Mouse (Mus musculus) gastrocnemius, postnatal 25 days (tissue): ENCODE data around the gene Slc24a4. TPM values are rescaled to one million over a fixed set of nuclear protein-coding genes. Genes with fewer than 3 reads are reported as not detected.
"Not testable (repeated sequence)": the region's sequence is repeated elsewhere in the genome, so short reads cannot be mapped to it uniquely, and the experiment has no call there.

Source experiments
- DNase-seq: peaks from one replicate; pipeline ENCODE4 v3.0.0; 2022
- total RNA-seq, 2 experiments: library from RNA; stranded (reverse); gene quantifications; 1 replicate in 1 of 2; 2 replicates in 1 of 2; pipeline ENCODE4 v1.2.3; 2021

Gene Slc24a4
- total RNA-seq, 2 experiments from 2014 or later, result not detected

- DNase-seq, result no peak
Measured at GRCm38 (mm10) chr12:102166691-102167261, 38.2 kb downstream of the Slc24a4 start.

DNA sequence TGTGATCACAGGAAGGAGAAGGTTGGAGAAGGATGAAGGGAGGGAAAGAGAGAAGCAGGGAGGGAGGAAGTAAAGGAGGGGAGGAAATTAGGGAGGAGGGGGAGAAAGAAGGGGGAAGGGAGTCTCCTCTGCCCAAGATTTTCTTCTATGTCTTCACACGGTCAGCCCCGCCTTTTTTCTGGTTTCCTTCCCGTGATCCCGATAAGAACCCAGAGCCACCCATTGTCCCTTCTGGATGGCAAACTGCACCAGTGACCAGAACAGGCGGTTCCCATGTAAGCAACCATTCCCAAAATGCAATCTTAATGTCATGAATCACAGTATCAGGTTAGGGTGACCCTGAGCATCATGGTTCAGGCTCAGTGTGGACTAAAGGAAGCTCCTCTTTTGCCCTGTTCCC is 38.8 kb downstream of the Slc24a4 start:
- no peak for DNase-seq

GRCm38 (mm10) chr12:102172746-102173145 is 44.2 kb downstream of the Slc24a4 start:
- DNase-seq, result no peak

GRCm38 (mm10) chr12:102173345-102173744 is 44.8 kb downstream of the Slc24a4 start:
- DNase-seq, result no peak

DNA sequence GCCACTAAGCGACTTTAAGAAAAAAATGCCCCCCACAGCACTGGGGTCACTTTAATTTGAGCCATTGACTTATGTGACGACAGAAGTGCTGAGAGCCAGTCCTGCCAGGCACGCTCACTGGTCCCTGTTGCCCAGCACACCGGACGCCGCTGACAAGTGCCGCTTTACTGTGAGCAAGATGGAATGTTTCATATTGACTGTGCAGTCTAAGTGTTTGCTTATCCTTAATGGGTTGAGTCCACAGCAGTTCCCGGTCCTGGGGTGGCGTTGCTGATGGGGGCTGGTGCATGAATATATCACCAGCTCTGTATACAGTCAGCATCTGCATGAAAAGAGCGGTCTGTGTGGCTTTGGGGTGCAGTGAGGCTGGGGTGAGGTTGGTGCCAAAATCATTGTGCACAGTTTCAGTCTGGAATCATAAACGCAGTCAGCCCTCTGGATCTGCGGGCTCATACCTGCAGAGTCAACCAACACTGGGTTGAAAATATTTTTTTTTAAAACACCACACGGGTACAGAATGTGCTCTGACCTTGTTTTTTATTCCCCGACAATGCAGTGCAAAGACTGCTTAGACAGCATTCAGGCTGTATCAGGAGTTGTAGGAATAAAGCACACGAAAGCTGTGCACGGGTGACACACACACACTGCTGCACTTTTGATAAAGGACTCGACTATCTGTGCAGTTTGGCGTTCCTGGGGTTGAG is 52.0 kb downstream of the Slc24a4 start:
- DNase-seq, result no peak

DNA sequence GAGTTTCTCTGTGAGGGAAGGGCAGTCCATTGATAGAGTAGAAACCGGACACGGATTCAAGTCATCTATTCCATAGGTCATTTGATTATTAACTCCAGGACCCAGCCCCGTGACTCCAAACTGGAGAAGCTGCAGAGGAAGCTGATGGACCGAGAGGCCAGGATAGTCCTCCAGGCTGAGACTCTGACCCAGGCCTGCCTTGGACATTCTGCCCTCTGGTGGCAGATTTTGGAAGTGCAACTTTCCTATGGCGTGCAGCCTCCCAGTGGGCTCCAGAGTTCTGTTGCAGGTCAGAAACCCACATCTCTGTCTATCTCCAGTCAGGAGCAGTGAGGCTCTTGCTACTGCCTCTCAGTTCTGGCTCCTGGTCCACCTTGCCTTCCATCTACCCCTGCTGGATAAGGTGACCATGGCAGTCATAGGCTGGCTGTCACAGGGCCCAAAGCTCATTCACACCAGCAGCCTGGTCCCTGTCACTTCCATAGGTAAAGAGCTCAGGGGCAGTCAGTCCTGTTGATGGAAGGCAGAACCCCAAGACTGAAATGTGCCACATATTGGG is 53.3 kb downstream of the Slc24a4 start:
- no peak for DNase-seq

- DNase-seq, result no peak
Measured at GRCm38 (mm10) chr12:102182621-102183020, 54.1 kb downstream of the Slc24a4 start.

DNA sequence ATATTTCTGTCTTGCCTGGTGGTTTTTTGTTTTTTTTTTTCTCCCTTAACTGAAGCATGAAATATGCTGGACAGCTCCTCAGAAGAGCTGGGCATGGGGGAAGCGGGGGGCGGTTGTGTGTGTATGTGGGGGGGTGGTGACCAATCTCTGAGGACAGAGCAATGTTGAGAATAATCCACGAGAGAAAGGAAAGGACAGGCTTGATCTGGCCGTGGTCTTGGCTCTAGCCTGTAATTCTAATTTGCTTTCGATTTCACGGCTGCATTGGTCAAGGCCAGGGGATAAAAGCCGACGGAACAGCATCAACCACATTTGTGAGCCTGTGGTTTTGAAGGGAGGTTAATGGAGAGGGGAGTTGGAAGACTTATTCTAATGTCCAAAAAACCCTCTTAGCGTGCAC is 54.7 kb downstream of the Slc24a4 start:
- no peak for DNase-seq

DNA sequence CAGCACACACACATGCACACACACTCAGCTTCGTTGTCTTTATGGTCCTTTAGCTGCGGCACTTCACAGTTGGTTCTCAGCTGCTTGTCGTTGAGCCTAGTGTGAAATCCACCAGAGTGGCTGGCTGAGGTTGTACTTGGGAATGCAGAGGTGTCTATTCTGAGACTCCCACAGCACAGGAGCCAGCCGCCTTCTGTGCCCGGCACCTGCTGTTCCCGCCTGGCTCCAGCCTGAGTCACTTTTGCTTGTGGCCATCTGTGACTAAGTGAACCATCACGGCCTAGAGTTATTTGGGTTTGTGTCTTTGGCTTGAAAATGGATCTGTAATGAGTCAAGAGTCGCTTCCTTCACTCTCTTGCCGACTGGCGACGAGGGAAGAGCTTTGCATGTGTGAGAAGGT is 62.3 kb downstream of the Slc24a4 start:
- DNase-seq, result no peak

- DNase-seq, result no peak
Measured at GRCm38 (mm10) chr12:102201516-102201915, 73.0 kb downstream of the Slc24a4 start.

DNA sequence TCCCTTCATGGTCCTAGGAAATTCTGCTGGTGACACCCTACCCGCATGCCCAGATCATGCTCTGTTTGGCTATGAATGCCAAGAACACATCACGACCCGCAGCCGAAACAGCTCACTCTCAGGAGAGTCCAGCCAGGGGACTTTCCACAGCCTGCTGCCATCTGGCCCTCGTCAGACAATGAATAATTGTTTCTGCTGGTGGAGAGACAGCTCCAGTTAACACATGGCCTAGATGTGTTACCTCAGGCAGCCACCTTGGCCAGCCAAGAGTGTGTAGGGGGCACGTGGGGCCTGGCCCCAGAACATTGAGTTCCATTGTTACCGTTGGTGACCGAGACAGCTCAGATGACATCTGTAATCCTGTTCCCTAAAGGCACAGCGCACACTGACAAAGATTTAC is 74.4 kb downstream of the Slc24a4 start:
- peak; percentile 31 for DNase-seq

- no peak for DNase-seq
Measured at GRCm38 (mm10) chr12:102206471-102206870, 77.9 kb downstream of the Slc24a4 start.

DNA sequence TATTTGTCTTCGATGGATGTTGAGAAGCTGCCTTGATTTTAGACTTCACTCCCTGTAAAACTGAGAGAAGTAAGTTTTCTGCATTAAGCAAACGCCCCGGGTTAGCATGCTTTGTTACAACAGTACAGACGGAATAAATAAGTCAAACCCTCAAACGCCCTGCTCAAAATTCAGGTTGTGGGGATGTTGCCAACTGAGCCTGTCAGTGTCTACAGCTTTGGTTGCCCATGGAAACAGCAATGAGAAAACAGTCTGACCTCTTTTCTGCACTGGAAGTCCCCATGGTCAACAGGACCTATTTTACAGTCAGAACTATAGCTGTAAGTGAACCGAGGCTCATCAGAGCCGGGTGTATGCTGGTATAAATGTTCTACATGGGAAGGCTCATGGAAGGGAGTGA is 78.7 kb downstream of the Slc24a4 start:
- no peak for DNase-seq

GRCm38 (mm10) chr12:102210801-102211200 is 82.3 kb downstream of the Slc24a4 start:
- no peak for DNase-seq

DNA sequence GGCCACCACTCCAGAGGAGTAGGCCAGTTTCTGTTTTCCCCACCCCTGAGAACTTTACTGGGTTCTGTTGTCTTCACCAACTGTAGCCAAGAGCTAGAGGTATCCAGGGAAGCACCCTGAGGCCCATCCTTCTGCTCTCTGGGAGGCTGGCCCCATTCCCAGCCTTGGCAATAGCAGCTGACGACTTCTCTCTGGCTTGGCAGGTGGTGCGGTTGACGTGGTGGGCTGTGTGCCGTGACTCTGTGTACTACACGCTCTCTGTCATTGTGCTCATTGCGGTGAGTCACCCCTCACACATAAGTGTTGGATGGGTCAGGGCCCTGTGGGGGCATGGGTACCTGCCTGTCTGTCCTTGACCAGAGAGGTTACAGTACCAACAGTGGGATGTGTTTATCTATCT is 94.9 kb downstream of the Slc24a4 start:
- no peak for DNase-seq

DNA sequence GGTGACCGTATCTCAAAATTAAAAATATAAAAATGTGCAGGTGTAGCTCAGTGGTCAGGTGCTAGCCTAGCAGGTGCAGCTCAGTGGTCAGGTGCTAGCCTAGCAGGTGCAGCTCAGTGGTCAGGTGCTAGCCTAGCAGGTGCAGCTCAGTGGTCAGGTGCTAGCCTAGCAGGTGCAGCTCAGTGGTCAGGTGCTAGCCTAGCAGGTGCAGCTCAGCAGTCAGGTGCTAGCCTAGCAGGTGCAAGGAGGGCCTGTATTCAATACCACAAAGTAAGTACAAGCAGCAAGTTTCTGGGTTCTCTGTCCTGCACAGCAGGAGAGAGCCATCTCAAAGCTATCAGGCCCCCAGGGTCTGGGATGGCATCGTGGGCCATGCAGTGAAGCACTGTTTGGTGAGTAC is 95.6 kb downstream of the Slc24a4 start:
- not testable (repeated sequence) for DNase-seq

DNA sequence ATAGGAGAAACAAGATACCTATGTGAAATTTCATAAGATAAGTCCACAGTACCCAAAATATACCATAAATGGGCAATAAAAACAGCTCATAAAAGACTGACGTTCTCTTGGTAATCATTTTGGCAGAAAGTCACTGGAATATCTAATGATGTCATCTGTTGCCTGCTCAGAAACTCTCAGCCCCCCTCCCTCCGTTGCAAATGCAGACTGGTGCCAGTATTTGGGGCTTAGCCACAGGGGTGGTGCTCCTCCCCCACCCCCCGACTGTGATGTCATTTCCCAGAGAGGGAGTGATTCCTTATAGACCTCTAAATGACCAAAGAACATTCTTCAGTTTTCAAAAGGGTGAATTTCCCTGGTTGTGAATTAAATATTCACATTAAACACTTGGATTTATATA is 96.6 kb downstream of the Slc24a4 start:
- no peak for DNase-seq

- DNase-seq, result no peak
Measured at GRCm38 (mm10) chr12:102235551-102235950, 107.0 kb downstream of the Slc24a4 start.

DNA sequence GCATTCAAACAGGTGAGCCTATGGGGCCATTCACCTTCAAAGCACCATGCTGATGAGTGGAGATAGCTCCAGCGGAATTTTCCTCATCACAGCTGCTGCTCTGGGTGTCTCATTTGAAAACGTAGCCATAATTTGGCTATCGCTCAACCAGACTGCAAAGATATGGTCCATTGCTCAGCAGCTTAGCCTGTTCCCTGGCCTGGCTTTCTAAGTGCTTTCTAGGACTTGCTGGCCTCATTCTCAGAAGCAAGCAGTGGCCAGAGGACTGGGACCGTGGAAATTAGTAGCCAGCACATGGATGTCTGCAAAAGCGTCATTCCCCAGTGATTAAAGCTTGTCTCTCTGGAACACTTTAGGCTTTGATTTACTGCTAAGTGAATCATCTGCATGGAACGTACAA is 107.8 kb downstream of the Slc24a4 start:
- peak; percentile 20 for DNase-seq

DNA sequence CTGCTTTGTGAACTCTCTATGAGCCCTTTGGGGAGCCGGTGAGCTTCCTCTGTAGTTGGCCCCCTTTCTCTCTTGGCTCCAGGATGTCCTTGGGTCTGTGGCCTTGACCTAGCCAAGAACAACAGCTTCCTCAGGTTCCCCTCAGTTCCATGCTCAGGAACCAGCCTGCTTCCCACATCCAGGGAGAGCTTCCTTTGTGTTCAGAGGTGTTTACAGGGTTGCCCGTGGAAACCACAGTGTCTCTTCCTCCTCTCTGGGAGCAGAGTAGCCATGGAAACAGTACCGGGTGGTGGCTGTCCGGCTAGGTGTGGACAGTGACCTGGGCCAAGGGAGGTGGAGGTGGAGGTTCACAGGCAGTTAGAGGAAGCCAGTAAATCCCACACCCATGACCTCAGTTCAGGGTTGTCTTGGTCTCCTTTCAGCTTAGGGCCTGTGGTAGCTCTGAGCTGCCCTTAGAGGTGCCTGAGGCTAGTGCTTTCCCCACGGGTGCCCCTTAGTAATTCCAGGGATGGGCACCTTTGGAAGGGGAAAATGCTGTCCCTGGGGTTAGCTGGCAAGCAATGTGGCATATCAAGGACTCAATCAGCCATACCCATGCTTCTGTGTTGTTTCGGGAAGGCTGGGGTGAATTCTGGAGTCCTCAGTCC is 113.7 kb downstream of the Slc24a4 start:
- DNase-seq, result peak; percentile 27

GRCm38 (mm10) chr12:102243915-102244314 is 115.4 kb downstream of the Slc24a4 start:
- DNase-seq, result no peak

- DNase-seq, result no peak
Measured at GRCm38 (mm10) chr12:102246226-102246625, 117.7 kb downstream of the Slc24a4 start.

DNA sequence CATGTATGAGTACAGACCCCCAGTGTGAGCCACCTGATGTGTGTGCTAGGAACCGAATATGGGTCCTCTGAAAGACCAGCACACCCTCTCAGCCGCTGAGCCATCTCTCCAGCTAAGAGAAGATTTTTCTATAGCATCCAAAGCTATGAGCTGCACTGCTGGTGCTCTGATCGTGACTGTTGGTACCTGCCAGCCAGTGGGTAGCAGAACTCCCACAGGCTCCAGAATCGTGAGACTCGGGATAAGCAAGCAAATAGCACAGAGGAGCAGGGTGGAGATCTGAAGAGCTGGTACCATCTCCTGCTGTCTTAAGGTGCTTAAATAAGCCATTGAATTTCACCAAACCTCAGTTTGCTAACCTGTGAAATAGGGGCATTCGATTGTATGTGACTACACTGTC is 119.6 kb downstream of the Slc24a4 start:
- DNase-seq, result no peak
